Mouse (Mus musculus): Measurements from ENCODE around the gene Hao1. TPM values are rescaled to one million over a fixed set of nuclear protein-coding genes. Genes with fewer than 3 reads are reported as not detected.

Gene Hao1
- polyA plus RNA-seq (2015; fragmentation: Illumina TruSeq; extraction: RNeasy Lipid Tissue Mini Kit (QIAGEN cat#74804); ENCODE audit: insufficient read depth, low replicate concordance) = not detected

DNA sequence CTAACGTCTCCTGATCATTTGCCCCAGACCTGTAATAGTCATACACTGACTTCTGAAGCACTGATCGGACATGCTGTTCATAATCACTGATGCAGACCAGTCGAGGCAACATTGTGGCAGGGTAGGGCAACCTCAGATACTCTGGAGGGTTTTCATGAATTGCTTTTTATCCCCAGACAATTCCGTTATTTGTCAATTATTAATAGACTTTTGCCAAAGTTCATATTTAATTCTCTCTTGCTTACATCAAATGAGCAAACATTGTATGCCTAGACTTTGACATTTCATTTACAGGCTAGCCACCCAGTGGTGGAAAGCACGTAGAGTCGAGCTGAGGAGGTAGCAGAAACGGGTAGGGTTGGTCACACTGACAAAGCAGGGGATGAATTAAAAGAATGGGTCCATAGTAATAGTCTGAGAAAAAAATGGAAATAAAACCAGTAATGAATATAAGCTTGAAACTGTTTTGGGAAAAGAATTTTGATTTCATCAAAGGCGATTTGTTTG lies at the start of gene Hao1:
Gene Hao1 (minus strand): TSS at position 148 of the 507 bp plus-strand sequence.

Other genes with a start within 250 kb of the Hao1 start
- gene Tmx4, start 89.8 kb upstream of the Hao1 start, polyA plus RNA-seq (2015; fragmentation: Illumina TruSeq; extraction: RNeasy Lipid Tissue Mini Kit (QIAGEN cat#74804); ENCODE audit: insufficient read depth, low replicate concordance) = 17.3 TPM
- 1.4 TPM for gene Plcb1, start 231.7 kb upstream of the Hao1 start, polyA plus RNA-seq (2015; fragmentation: Illumina TruSeq; extraction: RNeasy Lipid Tissue Mini Kit (QIAGEN cat#74804); ENCODE audit: insufficient read depth, low replicate concordance)

Data from spleen, adult 10 weeks (tissue).